Mouse (Mus musculus) retina, embryonic 14.5 days (tissue): Measurements from ENCODE around the gene Ebna1bp2.

Experiments used
- DNase-seq: peaks from one replicate; pipeline ENCODE4 v3.0.0-alpha.2; 2015; ENCODE audit warnings: low spot score

The Ebna1bp2 gene

DNA sequence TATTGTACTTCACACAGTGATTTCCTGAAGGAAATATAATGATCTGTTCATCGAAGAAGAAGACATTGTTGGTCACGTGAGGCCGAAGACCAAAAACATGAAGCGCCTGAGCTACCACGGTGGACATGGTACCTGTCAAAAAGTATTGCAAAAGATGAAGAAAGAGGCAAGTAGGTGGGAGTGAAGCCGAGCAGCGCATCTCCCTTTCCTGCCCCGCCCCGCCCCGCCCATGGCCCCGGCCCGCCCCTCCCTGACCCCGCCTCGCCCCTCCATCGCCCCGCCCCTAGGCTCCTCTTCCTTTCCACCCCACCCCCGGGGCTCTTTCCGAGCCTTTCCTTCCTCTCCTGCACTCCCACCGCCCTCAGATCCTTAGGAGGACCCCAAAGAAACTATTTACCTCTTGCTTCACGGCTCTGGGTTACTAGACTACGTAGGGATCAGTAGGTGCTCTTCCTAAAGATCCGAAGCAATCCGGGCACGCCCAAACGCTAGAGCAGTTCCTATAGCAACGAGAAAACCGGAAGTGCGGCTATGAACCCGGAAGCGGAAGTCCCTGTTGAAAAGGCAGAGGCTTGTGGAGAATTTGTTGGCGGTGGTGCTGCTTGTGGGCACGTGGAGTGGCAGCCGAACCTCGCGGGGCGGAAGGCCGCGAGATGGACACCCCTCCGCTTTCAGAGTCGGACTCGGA, at the start of gene Ebna1bp2, which contains the start of gene Cfap57:
Gene Ebna1bp2 (plus strand): TSS at position 521 of the 688 bp plus-strand sequence.
Gene Cfap57 (minus strand): TSS at position 499 of the 688 bp plus-strand sequence.
- peak; percentile 98 for DNase-seq

DNA sequence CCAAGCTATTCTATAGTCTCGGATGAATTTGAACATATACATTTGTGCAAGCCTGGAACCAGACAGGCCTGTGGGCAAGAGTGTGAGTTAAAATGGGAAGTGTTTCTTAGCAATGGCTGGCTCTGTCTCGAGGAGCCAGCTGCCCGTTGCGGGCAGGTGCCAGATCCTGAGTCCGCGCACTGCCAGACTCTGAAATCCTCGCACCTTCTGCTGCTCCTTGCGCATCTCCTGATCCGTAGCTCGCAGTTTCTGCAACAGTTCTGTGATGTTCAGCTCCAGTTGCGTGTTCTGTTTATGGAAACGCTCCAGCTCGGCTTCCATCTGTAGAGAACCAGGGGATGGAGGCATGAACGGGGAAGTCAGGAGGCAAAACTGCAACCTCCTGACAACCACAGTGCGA, 49.2 kb upstream of the Ebna1bp2 start:
- no peak for DNase-seq

DNA sequence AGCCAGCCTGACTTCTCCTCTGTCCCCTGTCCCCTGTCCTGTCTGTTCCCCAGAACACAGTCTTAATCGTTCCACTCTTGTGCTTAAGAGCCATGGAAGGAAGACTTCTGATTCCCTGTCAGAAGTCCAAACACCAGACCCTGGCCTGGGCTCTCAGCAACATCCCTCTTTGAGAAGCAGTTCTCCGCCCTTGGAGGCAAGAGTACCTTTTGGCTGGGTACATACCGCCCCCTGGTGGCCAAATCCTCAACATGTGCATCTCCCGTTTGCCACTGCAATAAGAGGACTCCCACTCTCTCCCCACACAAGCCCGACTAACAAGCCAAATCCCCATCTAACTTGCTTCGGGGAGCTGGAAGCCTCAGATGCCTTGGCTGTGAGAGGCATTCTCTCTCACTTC, 44.5 kb upstream of the Ebna1bp2 start:
- peak; percentile 94 for DNase-seq

DNA sequence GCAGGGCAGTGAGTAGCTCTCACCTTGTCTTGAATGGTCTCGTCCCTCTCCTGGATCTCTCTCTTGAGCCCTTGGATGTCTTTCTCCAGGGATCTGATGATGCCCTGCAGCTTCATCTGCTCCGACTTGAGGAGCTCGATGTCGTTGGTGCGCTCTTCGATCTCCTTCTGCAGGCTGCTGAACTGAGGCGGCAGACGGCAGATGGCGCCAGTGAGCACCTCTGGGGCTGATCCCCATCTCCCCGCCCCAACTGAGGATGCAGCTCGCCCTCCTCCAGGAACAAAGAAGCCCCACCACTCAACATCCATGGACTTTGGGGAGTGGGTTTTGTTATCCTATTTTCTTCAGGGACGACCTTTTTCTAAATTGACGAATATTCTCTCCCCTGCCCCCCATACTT, 41.3 kb upstream of the Ebna1bp2 start:
- peak; percentile 63 for DNase-seq

DNA sequence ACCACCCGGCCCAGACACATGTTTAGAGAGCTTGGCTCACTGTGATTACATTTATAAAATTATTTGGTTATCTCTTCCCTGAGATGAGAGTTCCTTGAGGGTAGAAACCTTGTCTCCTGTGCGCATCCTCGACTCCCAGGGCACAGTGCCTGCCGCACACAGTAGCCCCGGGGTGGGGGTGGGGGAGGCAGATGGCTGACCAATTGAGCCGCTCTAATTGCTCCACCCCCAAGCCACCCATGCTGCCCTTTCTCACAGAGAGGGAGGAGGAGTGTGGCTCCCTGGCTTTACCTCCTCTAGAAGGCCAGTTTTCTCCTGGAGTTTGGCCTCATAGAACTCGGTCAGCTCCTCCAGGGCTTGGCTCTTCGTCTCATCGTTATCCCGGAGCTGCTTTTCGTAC, 39.1 kb upstream of the Ebna1bp2 start:
- peak; percentile 66 for DNase-seq

DNA sequence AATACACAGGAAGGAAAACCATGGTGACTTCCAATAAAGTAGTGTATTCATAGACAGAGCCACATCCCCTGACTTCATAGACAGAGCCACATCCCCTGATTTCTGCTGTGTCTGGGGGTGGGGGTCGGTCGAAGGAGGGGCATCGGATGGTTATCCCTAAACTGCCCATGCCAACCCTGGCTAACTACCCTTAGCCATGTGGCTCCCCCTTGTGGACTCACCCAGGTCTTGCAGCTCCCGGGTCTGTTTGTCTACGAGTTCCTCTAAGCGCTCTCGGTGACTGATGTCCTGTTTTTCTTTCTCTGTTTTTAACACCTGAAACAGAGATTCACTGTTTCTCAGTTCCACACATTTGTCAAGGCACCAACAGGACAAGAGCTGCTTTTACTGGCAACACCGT, 38.0 kb upstream of the Ebna1bp2 start:
- no peak for DNase-seq

DNA sequence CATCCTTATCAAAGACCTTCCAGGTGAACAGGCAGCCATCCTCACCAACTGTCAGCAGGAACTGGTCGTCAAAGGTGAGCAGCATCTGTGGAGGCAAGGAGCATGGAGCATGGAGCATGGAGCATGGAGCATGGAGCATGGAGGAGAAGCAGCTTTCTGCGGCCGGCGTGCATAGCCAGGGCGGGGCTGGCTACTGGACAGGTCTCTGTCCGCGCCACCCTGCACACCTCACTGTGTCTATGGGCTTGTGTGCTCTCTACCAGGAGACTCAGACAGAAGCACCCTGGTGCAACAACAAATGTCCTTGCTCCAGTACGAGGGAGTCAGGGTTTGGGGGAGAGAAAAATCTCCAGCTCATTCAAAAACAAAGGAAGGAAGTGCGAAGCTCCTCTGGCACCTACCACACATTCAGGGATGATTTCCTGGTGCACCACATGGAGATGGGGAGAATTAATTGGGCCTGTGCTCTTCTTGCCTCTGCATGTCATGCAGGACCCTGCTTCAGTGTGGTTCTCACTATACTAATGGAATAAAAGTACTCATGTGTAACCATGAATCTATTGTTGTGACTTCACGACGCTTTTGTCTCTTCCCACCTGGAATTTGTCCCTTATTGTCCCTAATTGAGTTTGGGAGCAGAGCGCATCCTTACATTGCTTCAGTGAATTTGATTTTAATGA, 31.4 kb upstream of the Ebna1bp2 start:
- DNase-seq, result no peak

DNA sequence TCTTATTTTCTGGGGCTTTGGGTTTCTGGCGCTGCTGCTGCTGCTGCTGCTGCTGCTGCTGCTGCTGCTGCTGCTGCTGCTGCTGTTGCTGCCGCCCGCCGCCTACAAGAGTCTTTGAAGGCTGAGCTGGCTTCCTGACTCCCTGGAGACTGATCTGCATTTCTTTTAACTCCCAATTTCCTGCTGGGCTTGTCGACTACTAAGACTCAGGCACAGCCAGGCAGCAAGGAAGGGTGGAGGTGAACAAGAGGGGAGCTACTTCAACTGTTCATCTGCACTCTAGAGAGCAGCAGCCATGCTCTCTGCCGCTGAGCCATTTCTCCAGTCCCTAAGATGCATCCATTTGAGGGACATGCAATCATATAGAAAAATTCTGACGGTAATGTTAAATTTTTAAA, 30.9 kb upstream of the Ebna1bp2 start:
- no peak for DNase-seq

DNA sequence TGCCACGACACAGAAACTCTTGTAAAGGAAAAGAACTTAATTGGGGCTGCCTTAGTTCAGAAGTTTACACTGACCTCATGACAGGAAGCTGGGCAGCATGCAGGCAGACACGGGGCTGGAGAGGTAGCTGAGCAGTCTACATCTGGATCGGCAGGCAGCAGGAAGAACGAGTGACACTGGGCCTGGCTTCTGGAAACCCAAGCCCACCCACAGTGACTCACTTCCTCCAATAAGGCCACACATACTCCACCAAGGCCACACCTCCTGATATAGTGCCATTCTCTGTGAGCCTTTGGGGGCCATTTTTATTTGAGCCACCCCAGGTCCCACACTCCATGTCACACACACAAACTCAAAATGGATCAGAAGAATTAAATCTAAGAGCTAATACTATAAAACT, 16.5 kb upstream of the Ebna1bp2 start:
- DNase-seq, result no peak

DNA sequence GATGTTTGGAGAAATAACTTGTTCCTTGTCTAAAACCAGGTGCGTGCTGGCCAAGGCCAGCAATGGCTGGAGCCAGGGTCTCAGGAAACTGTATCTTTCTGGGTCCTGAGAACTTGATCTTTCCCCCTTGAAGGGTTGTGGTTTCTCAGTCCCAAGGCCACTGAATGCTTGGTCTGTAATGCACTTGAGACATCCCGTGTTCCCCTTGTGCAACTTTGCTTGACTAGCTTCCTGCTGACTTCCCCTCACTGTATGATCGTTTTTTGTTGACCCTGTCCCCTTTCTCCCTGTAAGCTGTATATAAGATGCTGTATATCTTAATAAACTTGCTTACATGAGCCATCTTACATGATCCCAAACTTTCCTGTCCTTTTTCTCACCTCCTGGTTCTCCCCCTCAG, 10.8 kb upstream of the Ebna1bp2 start:
- DNase-seq, result no peak

DNA sequence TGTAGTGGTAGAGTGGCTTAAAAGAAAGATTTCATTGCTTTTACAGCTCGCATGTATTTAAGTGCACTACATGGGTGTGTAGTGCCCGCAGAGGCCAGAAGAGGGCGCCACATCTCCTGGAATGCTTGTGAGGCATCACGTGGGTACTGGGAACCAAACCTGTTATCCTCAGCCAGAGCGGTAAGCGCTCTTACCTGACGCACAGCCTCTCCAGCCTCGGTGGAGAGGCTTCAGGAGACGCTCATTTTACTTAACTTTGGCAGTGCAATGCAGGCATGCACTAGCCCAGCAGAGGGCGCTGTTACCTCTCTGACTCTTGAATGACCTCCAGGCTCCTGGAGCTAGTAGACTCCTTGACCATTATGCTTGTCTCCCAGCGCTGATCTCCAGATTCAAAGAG, 8.0 kb upstream of the Ebna1bp2 start:
- peak; percentile 62 for DNase-seq

DNA sequence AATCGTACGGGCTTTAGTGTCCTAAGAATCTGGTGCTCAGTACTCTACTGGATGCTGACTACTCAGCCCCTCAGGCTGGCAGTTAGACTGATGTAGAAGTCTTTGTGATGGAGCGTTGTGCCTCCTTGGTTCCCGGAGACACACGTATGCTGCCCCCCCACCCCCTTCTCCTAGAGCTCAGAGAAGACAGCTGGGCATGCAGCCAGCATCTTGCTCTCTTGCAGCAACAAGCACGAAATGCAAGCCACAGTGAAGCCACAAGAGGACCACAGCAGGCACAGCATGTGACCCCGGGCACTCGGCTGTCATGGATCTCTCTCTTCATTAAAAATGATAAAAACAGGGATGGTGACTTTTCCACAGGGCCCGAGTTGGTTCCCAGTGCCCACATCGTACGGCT, 5.2 kb upstream of the Ebna1bp2 start:
- DNase-seq, result no peak

DNA sequence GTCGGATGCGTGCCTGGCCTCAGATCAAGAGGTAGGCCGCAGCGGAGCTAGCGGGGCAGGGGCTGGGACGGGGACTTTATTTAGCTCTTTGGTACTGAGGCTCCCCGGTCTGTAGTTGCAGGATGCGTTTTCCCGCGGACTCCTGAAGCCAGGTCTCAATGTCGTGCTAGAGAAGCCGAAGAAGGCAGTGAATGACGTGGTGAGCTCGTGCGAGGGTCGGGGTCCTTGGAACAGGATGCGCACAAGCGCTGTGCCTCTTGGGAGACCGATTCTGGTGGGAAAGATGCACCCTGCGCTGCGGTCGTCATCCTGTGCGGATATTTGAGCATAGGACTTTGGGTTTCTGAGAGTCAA, 345 bp downstream of the Ebna1bp2 start:
- DNase-seq, result no peak

DNA sequence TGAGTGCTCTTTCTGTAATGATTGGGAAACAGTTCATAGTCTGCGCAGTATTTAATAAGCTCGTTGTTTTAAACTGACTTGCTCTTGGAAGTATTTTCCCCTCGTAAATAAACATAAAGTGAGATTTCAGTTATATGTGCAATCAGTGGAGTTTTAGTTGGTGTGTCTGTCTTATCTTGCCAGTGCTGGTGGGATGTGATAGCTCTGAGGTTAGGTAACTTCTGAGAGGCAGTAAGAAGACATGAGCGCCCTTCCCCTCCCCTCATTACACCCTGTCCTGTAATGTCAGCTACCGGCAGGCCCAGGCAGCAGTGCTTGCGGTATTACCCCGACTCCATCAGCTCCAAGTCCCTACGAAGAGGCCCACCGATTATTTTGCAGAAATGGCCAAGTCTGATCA, 1.2 kb downstream of the Ebna1bp2 start:
- DNase-seq, result no peak

DNA sequence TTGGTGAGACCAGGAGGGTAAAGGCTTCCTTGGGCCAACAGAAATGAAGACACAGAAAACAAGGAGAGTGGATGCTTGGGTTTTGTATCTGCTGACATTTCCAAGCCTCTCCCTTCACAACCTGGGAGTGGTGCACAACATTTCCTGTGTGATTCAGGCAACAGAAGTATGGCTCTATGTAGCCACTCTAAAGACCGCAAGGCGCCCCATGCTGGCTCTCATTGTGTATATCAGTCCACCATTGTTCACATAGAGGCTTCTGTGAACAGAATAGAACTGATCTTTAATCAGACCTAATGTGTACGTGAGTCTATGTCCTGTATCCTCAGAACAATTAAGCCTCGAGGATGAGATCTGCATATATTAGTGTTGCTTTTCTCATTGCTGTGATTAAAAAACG, 9.7 kb downstream of the Ebna1bp2 start:
- DNase-seq, result no peak

DNA sequence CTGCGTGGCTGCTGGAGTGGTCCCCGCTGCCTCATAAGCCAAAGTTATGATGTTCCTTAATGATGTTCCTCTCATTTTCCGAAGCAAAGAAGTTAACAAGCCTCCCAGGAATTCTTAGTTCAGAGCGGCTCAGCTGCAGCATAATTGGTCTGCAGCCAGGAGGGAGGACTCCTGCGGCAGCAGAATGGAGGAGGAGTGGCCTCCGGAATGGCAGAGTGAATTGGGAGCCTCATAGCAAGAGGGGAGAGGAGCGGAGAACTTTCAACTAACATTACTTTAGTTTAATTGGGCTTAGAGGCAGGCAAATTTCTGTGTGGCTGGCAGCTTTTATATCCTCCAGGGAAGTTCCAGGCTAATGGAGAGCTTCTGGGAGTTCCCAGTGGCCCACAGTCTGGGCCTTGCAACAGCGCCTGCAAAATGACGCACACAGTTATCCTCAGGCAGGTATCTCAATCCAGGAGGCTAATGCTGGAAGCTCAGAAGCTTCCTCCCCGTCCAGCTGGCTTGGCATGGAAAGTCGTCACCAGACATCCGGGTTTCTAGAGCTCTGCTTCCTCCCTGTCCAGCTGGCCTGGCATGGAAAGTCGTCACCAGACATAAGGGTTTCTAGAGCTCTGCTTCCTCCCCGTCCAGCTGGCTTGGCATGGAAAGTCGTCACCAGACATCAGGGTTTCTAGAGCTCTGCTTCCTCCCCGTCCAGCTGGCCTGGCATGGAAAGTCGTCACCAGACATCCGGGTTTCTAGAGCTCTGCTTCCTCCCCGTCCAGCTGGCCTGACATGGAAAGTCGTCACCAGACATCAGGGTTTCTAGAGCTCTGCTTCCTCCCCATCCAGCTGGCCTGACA, 22.0 kb downstream of the Ebna1bp2 start:
- DNase-seq, result peak; percentile 15

DNA sequence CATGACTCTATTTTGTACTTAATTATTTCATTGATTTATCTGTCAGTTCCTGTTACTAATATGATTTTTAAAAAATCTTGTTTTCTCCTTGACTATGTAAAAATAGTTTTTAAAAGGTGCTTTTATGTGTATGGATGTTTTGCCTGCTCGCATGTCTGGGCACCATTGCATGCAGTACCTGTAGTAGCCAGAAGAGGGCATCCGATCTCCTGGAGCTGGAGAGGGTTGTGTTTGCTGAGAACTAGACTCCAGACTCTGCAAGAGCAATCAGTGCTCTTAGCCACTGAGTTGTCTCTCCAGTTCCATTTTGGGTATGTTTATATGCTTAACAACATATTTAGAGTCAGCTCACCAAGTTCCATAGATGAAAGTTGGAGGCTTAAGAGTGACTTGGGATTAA, 24.6 kb downstream of the Ebna1bp2 start:
- peak; percentile 76 for DNase-seq

DNA sequence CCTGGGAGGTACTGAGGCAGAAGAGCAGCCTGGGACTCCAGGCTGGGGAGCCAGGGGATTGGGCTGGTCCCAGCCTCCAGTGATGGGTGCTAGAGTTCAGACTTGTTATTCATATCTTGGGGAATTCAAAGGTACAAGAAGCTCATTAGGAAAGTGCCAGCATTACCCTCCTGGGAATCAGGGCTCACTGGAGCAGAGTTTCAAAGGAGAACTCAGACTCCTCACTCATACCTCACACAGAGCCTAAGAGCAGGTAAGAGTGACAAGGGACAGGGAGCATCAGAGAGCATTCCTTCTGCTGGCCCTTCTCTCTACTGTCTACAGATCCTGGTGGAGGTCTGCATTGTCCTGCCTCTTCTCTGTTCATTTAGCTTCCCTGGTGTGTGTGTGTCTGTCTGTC, 38.1 kb downstream of the Ebna1bp2 start, which contains the start of gene Olfr62:
Gene Olfr62 (plus strand): TSS at position 301 of the 400 bp plus-strand sequence.
- no peak for DNase-seq
